ENCODE assay signal across 24 mouse cellular contexts in genomic region chr15:59715951-59716350, GRCm38 (mm10).
"Had no signal": no experiment of that assay in that cellular context is flagged by ENCODE, and none has a peak within 500 bp of the region (broad histone marks: within the 10 kb centered on the region; RNA-seq: fewer than 3 reads in every experiment).

No protein-coding gene starts in this region.

- H3K4me1 ChIP-seq: hindbrain, embryonic 10.5 days; hindbrain, embryonic 12.5 days had no signal

- ATAC-seq: hindbrain, embryonic 16.5 days; inflammation-experienced regulatory T-cells, adult 6 months had no signal

- H3K4me3 ChIP-seq: heart, embryonic 10.5 days; heart, embryonic 12.5 days; hindbrain, embryonic 10.5 days; hindbrain, embryonic 12.5 days; layer of hippocampus, adult 2 months; left cerebral cortex, adult 2 months; limb, embryonic 10.5 days; limb, embryonic 12.5 days; liver, embryonic 13.5 days; liver, embryonic 15.5 days had no signal

- H3K36me3 ChIP-seq: heart, embryonic 10.5 days; heart, embryonic 12.5 days; hindbrain, embryonic 10.5 days; hindbrain, embryonic 12.5 days; limb, embryonic 10.5 days; limb, embryonic 12.5 days; liver, embryonic 13.5 days; liver, embryonic 15.5 days had no signal

- H3K27ac ChIP-seq: heart, embryonic 10.5 days; hindbrain, embryonic 10.5 days; hindbrain, embryonic 12.5 days; hindbrain, embryonic 14.5 days; layer of hippocampus, adult 2 months; left cerebral cortex, adult 2 months; limb, embryonic 10.5 days; limb, embryonic 12.5 days; liver, embryonic 13.5 days had no signal

- DNase-seq: gastrocnemius, postnatal 14 days; heart, adult 18-20 months; heart, postnatal 10 days; heart, postnatal 4 days; kidney, adult 18-20 months; kidney, adult 8-10 months; kidney, postnatal 10 days; kidney, postnatal 25 days; kidney, postnatal 4 days; liver; liver, embryonic 13.5 days had no signal

- H3K27me3 ChIP-seq: heart, embryonic 12.5 days; hindbrain, embryonic 12.5 days; limb, embryonic 12.5 days; liver, embryonic 13.5 days; liver, embryonic 15.5 days had no signal

- H3K9me3 ChIP-seq: heart, embryonic 10.5 days; heart, embryonic 12.5 days; hindbrain, embryonic 10.5 days; hindbrain, embryonic 12.5 days; limb, embryonic 10.5 days; limb, embryonic 12.5 days; liver, embryonic 13.5 days; liver, embryonic 15.5 days had no signal

- H3K9ac ChIP-seq: heart, embryonic 12.5 days; hindbrain, embryonic 12.5 days; hindbrain, embryonic 14.5 days; limb, embryonic 12.5 days; liver, embryonic 13.5 days; liver, embryonic 15.5 days had no signal

- H3K4me2 ChIP-seq: heart, embryonic 12.5 days; hindbrain, embryonic 12.5 days; hindbrain, embryonic 14.5 days; limb, embryonic 12.5 days; liver, embryonic 11.5 days; liver, embryonic 13.5 days; liver, embryonic 15.5 days had no signal
